Mouse (Mus musculus) left cerebral cortex, postnatal 4 days (tissue): ENCODE results near the gene Dnah17. TPM values are rescaled to one million over a fixed set of nuclear protein-coding genes. Genes with fewer than 3 reads are reported as not detected.

ENCODE experiments used
- DNase-seq: peaks from one replicate; pipeline ENCODE4 v3.0.0-alpha.2; 2022
- intact Hi-C: fragments of 180-260 bp; cut with DNase I; formaldehyde crosslinking; loops from one replicate; pipeline ENCODE4 v1.15.1; 2025
- total RNA-seq, 2 experiments: library from RNA; stranded (reverse); gene quantifications; 2 replicates each; pipeline ENCODE4 v1.2.3; 2021

Dnah17 gene
- under 1 TPM; 0.24 to 0.52 TPM for total RNA-seq

- intact Hi-C loops: no loop called here
- DNase-seq: no peak
Observed at GRCm38 (mm10) chr11:118130534-118130933, at the start of gene Dnah17. Dnah17 (minus strand) TSS chr11:118130634.

- no peak for DNase-seq
- intact Hi-C loops: no loop called here
Observed at GRCm38 (mm10) chr11:118180199-118180598, 49.8 kb upstream of the Dnah17 start.

- intact Hi-C loops: no loop called here
- no peak for DNase-seq
Observed at GRCm38 (mm10) chr11:118178236-118178635, 47.8 kb upstream of the Dnah17 start.

DNA sequence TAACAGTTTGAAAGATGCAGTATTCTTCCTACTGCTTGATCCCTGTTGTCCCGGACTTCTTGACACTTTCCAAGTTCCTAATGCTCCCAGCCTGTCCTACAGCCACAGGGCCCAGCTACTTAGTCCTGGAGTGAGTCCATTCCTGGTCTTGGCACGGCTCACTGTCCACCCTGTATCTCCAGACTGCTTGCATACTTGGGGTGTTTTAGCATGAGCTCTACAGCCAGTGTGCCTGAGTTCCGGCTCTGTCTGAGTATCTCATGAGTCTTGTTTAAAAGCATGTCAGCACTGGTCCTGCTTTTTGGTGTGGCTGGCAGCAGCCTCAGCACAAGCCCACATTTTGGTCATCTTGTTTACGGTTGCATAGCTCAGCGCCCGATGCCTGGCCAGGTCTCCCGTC lies 44.3 kb upstream of the Dnah17 start:
- no peak for DNase-seq
- intact Hi-C loops: no loop called here

GRCm38 (mm10) chr11:118172768-118173167 lies 42.3 kb upstream of the Dnah17 start:
- DNase-seq: peak; percentile 26
- intact Hi-C loops: no loop called here

- no peak for DNase-seq
- intact Hi-C loops: no loop called here
Observed at GRCm38 (mm10) chr11:118170333-118170732, 39.9 kb upstream of the Dnah17 start.

DNA sequence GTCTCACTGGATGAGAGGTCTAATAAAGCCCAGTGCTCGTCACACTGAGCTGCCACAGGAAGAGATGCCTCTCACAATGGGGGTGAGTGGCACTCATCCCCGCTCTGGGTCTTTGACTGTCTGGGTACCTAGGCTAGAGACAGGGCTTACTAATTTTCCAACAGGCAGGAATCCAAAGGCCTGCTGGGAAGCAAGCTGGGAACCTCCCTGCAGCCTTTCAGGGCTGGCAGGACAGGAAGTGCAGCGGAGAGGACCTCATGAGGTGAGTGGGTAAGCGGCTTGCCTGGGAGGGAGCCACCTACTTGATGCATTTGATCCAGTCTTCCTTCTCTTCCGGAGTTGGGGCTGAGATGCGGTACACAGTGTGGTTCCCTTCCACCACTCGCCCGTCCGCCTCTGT lies 38.3 kb upstream of the Dnah17 start:
- intact Hi-C loops: loop anchor here (5.0 kb wide), 1 partner anchor 54 kb away; no protein-coding TSS in a partner anchor
- DNase-seq: no peak

DNA sequence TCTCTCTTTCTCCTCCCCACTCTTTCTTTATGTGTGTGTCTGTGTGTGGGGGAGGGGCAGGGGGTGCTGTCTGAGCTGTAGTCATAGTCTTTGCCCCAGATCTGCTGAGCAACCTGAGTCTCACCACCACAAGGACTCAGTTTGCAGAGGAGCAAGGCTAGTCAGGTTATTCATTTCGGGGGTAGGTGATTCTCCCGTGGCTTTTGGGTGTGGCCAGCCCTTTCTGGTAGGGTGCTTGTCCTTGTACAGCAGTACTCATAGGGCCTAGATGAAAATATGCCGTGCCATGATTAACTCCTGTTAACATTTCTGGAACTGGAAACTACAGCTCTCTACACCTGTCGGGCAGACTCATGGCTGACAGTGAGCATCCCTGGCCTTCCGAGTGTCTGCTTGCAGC lies 36.2 kb upstream of the Dnah17 start:
- no peak for DNase-seq
- intact Hi-C loops: loop anchor here (5.0 kb wide), 1 partner anchor 56 kb away; no protein-coding TSS in a partner anchor

- intact Hi-C loops: loop anchor here (5.0 kb wide), 1 partner anchor 57 kb away; no protein-coding TSS in a partner anchor
- peak; percentile 38 for DNase-seq
Observed at GRCm38 (mm10) chr11:118165681-118166080, 35.2 kb upstream of the Dnah17 start.

DNA sequence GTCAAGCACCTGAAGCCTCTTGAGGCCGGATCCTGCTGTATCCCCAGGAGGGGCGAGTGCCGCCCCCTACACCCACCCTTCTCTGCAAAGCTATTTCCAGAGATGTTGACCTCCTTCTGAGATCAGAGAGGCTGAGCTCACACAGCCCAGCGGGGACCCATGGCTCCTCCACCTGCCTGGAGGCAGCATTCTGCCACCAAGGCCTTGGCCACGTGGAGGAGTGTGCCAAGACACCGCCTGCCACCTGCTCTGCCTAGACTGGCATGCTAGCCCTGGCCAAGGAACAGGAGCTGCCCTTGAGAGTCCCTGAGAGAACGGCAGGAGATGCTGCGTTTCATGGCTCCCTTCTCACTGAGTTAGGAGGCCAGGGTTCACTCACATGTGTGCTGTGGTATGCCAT lies 34.1 kb upstream of the Dnah17 start:
- intact Hi-C loops: no loop called here
- DNase-seq: peak; percentile 62

- DNase-seq: peak; percentile 21
- intact Hi-C loops: no loop called here
Observed at GRCm38 (mm10) chr11:118162245-118162644, 31.8 kb upstream of the Dnah17 start.

DNA sequence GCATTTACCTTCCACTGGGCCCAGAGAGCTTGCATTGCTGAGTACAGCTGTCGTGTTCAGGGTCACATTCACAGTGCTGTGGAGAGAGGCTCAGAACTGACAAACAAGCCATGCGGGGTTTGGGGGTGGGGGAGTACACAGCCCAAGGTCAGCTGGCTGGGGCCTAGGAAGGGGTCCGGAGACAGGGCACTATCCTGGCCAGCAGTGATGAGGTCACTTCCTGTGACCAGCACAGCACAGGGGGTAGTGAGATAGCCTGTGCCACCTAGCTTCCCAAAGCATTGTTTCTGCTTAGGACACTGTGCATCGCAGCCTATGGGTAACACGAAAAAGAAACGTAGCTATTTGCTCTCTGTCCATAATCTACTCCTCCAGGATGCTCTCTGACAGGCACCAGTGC lies 30.8 kb upstream of the Dnah17 start:
- DNase-seq: no peak
- intact Hi-C loops: no loop called here

DNA sequence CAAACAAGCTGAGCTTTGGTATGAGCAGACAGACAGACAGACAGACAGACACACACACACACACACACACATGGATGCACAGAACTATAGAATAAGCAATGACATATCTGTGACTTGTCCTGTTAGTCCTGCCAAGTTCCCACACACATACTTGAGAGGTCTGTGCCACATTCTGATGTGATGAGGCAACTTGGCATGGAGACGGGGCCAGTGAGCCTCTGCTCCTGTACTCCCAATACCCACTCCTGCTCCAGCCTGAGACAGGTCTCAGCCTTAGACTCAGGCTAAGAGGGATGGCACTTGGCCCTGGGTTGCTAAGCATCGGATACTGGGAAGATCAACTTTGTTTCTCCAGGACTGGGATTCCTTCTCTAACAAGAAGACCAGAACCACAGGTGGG lies 30.3 kb upstream of the Dnah17 start:
- DNase-seq: no peak
- intact Hi-C loops: no loop called here

GRCm38 (mm10) chr11:118158753-118159152 lies 28.3 kb upstream of the Dnah17 start:
- DNase-seq: no peak
- intact Hi-C loops: no loop called here

DNA sequence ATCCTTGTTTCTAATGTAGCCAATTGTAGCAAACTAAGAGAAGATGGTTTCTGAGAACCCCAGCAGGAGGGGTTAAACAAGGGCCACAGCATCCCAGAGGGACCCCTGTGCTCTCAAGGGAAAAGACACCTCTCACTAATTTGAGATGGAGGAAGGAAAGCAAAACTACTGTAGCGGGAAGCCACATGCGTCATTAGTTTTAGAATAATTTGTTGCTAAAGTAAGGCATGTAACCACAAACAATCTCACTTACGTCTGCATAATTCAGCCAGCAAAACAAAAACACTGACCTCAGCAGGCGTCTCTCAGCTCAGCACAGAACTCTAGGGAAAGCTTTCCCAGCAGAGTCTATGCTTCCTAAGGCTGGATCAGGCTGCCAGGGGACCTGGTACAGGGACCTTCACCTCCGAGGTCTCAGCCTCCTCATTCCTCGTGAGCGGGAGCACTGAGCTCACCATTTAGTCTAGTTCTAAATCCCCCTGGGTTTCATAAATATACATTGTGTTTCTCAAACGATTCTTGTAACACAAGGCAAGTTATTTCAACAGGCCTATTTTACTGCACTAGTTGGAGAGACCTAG lies 26.1 kb upstream of the Dnah17 start:
- intact Hi-C loops: no loop called here
- no peak for DNase-seq

- DNase-seq: no peak
- intact Hi-C loops: no loop called here
Observed at GRCm38 (mm10) chr11:118152964-118153363, 22.5 kb upstream of the Dnah17 start.

DNA sequence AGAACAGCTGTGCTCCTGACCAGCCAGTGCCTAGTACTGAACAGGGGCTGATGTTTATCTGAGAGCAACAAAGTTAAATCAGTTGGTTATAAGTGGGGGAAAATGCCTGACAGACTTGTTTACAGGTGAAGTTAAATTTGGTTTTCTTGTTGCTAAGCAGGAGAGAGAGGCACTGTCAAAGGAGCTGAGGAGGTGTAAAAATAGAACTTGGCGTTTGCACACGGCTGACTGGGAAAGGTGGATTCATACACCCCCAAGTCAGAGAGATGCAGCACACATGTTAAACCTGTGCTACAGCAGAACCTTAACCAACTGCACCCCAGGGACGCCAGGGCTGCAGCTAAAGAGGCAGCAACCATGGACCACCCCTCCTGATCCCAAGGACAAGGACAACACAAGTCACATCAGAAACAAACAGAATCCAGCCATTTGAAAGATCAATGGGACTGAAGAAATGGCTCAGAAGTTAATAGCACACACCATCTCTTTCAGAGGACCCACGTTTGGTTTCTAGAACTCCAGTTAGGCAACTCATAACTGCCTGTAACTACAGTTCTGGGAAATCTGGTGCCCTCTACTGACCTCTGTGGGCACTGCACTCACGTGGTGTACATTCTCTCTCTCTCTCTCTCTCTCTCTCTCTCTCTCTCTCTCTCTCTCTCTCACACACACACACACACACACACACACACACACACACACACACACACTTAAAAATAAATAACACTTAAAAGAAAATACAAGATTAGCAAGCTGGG lies 21.2 kb upstream of the Dnah17 start:
- intact Hi-C loops: no loop called here
- DNase-seq: no peak

DNA sequence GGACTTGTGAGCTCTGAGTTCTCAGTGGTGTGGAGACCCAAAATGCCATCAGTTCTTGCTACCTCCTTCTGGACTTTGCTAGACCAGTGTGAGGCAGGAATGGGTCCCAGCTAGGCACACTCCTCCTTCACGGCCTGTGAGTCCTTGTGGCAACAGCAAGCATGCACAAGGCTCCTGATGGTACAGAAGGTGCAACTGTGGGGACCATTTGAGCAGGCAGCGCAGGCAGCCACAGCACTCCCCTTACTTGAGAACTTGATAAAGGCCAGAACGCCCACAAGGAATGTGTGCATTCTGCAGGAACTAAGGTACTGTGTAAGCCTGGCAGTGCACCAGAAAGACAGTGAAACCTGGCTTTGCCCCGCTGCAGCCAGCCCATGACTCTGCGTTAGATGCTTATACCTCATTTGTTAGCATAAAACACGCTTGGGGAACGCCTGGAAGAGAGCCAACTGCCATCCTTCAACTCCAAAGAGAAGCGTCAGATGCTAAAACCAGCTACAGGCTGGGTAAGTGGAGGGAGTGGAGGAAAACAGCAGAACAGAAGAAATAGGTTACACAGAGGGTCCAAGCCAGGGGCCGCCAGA lies 19.8 kb upstream of the Dnah17 start:
- intact Hi-C loops: no loop called here

GRCm38 (mm10) chr11:118147877-118148637 lies 17.6 kb upstream of the Dnah17 start:
- no peak for DNase-seq
- intact Hi-C loops: no loop called here

More for the DNA sequence above, 19.8 kb upstream of the Dnah17 start:
- DNase-seq: peak; percentile 45

DNA sequence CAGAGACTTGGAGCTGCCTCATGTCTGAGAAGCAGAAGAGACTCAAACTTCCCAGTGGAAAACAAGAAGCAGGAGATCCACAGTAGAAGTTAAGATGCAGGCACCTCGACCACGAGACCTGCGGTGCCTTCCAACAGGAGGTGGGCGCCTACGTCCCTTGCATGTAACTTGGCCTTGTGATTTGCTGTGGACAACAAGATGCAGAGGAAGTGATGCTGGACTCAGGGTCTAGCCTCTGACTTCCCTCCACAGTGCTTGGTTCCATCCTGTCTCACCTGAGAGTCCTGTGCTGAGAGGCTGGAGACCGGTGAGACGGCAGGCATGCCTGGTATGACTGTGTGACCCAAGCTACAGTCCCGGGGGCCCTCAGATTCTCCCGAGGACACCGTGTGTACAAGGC lies 16.0 kb upstream of the Dnah17 start:
- intact Hi-C loops: no loop called here

DNA sequence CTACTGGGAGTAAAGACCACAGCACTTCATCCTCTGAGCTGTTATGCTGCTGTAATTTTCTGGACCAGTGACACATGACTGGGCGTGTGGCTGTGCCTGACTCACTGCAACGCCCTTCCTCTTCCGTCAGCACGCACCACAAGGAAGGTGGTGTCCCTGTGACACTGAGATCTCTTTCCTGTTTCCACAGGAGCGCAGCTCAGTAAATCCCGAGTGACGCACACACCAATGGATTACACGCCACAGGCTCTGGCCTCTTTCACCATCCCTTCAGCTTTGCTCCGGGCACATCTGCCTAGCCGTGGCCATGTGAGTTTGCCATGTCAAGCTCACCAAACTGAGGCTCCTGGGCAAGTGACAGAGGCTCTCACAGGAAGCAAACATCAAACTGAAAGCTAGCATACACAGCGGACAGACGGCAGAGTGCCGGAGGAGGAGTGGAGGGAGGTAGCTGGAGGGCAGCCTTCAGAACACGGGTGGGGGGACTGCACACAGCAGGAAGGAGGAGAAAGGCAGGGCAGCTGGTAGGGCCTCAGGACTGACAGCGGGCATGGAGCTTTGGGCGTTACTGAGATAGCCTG lies 15.4 kb upstream of the Dnah17 start:
- DNase-seq: no peak
- intact Hi-C loops: no loop called here

More for the DNA sequence above, 16.0 kb upstream of the Dnah17 start:
- no peak for DNase-seq
